Mouse (Mus musculus) heart, embryonic 12.5 days (tissue): ENCODE data around the gene Btbd9. TPM values are rescaled to one million over a fixed set of nuclear protein-coding genes. Genes with fewer than 3 reads are reported as not detected.

ENCODE experiments used
- ATAC-seq: fragments of 200-750 bp; cut with Nextera tagmentation; 2 replicates; pipeline ENCODE4 v1.8.0; 2017; ENCODE audit warnings: moderate TSS enrichment, moderate library complexity; ENCODE audit not compliant: insufficient number of reproducible peaks, low FRiP score
- H3K27ac ChIP-seq: fragments of 300-500 bp; sonication (generic); 2 replicates; pipeline ENCODE4 v1.5.1; 2016; ENCODE audit warnings: mild to moderate bottlenecking, moderate library complexity; ENCODE audit not compliant: poor library complexity, severe bottlenecking
- H3K27me3 ChIP-seq: fragments of 300-500 bp; sonication (generic); replicated peaks from 2 replicates; pipeline ENCODE4 v1.6.1; 2016; ENCODE audit warnings: mild to moderate bottlenecking, moderate library complexity
- H3K36me3 ChIP-seq: fragments of 300-500 bp; sonication (generic); 2 replicates; pipeline ENCODE4 v1.6.1; 2016; ENCODE audit warnings: mild to moderate bottlenecking, moderate library complexity
- H3K4me1 ChIP-seq: fragments of 300-500 bp; sonication (generic); replicated peaks from 2 replicates; pipeline ENCODE4 v1.6.1; 2016; ENCODE audit warnings: mild to moderate bottlenecking
- H3K4me2 ChIP-seq: fragments of 300-500 bp; sonication (generic); 2 replicates; pipeline ENCODE4 v1.6.1; 2016; ENCODE audit warnings: mild to moderate bottlenecking, moderate library complexity
- H3K4me3 ChIP-seq: fragments of 300-500 bp; sonication (generic); 2 replicates; pipeline ENCODE4 v1.5.1; 2016; ENCODE audit warnings: mild to moderate bottlenecking
- H3K9ac ChIP-seq: fragments of 300-500 bp; sonication (generic); 2 replicates; pipeline ENCODE4 v1.6.1; 2016; ENCODE audit warnings: mild to moderate bottlenecking, moderate library complexity
- H3K9me3 ChIP-seq: fragments of 300-500 bp; sonication (generic); replicated peaks from 2 replicates; pipeline ENCODE4 v1.6.1; 2016; ENCODE audit warnings: mild to moderate bottlenecking, moderate library complexity
- WGBS: fragments of 180-500 bp; shearing (Covaris S2); methylation state at CpG from one replicate; pipeline ENCODE4 v1.1.7; 2016; 5-methylcytosine and 5-hydroxymethylcytosine counted together
- polyA plus RNA-seq: library from polyadenylated mRNA; unstranded; fragments of >200 nt; fragmentation: Nextera tagmentation; extraction: Ambion mirVana; gene quantifications from 2 replicates; pipeline ENCODE4 v1.2.1, GENCODE M21; 2016

Gene Btbd9
- polyA plus RNA-seq, 1 experiment from 2014 or later = 42.0 TPM

GRCm38 (mm10) chr17:30177435-30177834, 398.9 kb downstream of the Btbd9 start:
- Histone ChIP-seq H3K9ac (no peak overlapping the region), H3K27ac (no peak overlapping the region), H3K9me3 (no peaks in the 10 kb centered on the region), H3K4me2 (no peak overlapping the region), H3K36me3 (peaks cover 11% of the 10 kb centered on the region), H3K4me3 (no peak overlapping the region), H3K27me3 (no peaks in the 10 kb centered on the region), H3K4me1 (peaks cover 21% of the 10 kb centered on the region)
- WGBS = 72% methylated on average over 4 of the region's 4 CpGs
- ATAC-seq = no peak

Other genes starting within 250 kb of the Btbd9 start
- gene Dnah8, start 47.9 kb upstream of the Btbd9 start, polyA plus RNA-seq = 2.1 and 2.2 TPM in 2 replicates
- gene Glo1, start 50.4 kb upstream of the Btbd9 start, polyA plus RNA-seq = 232 and 236 TPM in 2 replicates